Mouse (Mus musculus): ENCODE results near the gene Plekhm2.

Plekhm2 gene

DNA sequence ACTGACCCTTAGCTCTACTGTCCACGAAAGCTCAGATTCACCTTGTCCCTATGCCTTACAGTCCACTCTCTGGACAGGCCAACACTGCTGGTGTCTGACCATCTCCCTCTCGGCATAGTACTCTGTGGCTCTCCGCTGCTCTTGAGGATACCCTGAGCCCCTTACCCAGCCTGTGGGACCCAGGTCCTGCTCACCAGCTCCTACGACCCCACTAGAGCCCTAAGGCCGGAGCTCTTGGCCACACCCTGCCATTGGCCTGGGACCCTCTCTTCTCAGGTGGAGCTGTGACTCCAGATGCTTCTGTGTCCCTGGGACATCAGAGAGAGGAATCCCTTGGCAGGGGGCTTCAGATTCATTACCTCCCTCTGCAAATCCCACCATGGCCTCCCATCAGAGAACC lies 59.3 kb downstream of the Plekhm2 start:
- DNase-seq (ENCODE audit: low spot score in 2 of 2): no peak

- DNase-seq (ENCODE audit: low spot score in 2 of 2): no peak
Observed at GRCm38 (mm10) chr4:141604493-141604892, 60.2 kb downstream of the Plekhm2 start.

- DNase-seq (ENCODE audit: low spot score in 2 of 2): no peak
Observed at GRCm38 (mm10) chr4:141603921-141604320, 60.8 kb downstream of the Plekhm2 start.

- no peak for DNase-seq (ENCODE audit: low spot score in 2 of 2)
Observed at GRCm38 (mm10) chr4:141602523-141603223, 62.0 kb downstream of the Plekhm2 start.

DNA sequence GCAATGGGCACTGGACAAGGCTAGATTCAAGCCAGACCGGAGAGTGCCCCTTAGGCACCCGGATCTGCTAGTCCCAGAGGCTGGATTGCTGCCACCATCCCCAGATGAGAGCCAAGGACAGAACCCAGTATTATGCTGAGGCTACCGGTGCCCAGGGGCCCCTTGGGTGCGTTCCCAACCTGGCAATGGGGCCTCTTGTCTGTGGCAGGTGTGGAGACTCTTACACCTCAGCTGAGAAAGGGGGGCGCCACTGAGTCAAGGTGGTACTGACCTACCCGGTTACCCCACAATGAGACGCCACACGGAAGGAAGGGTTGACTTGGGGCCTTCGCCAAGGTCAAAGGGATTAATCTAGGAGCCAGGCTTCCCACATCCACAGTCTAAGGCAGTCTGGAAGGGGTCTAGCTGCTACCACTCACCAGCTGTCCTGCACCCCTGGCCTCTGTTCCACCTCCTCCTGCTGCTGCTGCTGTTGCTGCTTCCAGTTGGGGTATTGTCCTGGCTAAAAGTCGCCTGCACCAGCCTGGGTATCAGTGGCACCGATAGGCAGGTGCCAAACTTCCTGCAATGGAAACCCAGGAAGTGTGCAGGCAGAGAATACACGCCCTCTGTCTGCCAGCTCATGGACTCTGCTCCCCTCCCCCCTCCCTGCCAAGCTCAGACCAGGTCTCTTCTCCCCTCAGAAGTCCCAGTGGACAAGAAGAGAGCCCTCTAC lies 63.4 kb downstream of the Plekhm2 start:
- no peak for DNase-seq (ENCODE audit: low spot score in 2 of 2)

- DNase-seq (ENCODE audit: low spot score in 2 of 2): no peak
Observed at GRCm38 (mm10) chr4:141600364-141600763, 64.3 kb downstream of the Plekhm2 start.

DNA sequence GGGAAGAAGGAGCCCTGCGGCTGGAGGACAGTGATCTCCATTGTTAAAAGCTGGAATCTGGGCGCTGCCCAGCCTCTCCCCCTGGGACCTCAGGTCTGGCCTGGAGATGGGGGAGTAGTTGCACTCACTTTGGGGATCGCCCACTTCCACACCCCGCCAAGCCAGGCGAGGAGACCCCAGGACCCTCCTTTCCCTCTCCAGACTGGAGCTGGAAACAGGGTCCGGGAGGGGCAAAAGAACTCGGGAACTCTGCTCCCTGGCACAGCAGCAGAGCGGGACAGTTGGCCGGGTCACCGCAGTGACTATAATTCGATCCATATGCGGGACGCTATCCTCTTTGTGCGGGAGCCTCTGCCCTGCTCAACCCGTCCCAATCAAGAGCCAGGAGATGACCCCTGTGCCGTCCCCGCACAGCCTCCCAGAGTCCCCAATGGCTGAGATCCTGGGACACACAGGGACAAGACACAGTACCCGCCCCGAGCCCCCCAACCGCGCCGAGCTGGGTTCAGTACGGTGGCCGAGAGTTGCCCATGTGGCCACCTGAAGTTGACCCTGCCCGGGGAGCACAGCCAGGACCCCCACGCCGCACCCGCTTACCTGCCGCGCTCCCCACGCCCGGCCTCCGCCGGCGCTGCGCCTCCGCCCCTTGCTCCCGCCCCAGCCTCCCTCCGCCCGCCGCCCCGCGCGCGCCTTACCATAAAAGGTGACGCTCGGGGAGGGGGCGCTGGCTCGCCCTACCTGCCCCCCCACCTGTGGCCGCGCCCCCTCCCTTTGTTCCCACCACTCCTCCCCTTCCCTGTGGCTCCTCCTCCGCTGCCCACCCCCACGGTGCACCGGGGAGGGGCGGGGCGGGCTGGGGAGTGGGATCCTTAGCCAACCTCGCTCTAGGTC lies 65.2 kb downstream of the Plekhm2 start:
- DNase-seq (ENCODE audit: low spot score in 2 of 2): no peak

DNA sequence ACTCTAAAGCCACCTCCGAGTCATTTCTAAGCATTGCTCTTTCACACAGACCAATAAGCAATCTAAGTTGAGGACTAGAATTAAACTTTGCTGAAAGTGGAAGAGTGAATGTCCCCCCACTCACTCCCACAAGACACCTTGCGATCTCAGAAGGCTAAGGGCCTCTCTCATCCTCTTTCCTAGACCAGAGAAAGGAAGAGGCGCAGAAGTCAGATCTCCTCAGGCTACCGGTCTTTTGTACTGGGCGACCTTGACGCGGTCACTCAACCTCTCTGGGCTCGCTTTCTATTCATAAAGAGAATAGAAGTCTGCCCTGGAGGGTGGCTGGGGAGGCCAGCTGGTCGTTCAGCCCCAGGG lies 65.8 kb downstream of the Plekhm2 start:
- no peak for DNase-seq (ENCODE audit: low spot score in 2 of 2)

- no peak for DNase-seq (ENCODE audit: low spot score in 2 of 2)
Observed at GRCm38 (mm10) chr4:141598199-141598893, 66.4 kb downstream of the Plekhm2 start.

DNA sequence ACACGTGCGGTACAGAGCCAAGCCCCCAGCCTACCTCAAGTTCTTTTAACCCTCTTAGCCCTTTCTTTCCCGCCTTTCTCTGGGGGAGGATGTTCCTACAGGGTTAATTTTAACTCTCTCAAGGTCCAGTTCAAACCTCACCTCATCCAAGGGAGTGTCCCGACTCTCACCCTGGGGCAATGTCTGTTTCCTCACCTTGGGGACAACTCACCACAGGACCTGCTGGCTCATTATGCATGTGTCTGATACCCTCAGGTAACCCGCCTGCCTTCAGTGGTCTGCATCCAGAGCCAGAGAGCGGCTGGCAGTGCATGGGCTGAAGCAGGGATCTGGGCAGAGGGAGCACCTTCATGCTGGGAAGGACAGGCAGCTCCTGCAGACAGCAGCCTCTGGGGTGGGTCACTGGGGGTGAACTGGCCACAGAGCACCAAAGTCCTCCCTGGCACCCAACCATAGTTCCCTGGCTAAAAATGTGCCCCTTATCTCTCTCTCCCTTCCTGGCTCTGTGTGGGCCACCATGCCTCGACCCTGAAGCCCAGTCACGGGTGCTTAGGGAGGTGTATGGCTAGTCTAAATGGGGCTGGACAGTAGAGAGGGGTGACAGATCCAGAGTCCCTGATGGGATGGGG lies 67.9 kb downstream of the Plekhm2 start:
- DNase-seq (ENCODE audit: low spot score in 2 of 2): no peak

- DNase-seq (ENCODE audit: low spot score in 2 of 2): no peak
Observed at GRCm38 (mm10) chr4:141595605-141596268, 69.0 kb downstream of the Plekhm2 start.

- no peak for DNase-seq (ENCODE audit: low spot score in 2 of 2)
Observed at GRCm38 (mm10) chr4:141595138-141595537, 69.6 kb downstream of the Plekhm2 start.

- DNase-seq (ENCODE audit: low spot score in 2 of 2): no peak
Observed at GRCm38 (mm10) chr4:141591547-141591946, 73.2 kb downstream of the Plekhm2 start.

DNA sequence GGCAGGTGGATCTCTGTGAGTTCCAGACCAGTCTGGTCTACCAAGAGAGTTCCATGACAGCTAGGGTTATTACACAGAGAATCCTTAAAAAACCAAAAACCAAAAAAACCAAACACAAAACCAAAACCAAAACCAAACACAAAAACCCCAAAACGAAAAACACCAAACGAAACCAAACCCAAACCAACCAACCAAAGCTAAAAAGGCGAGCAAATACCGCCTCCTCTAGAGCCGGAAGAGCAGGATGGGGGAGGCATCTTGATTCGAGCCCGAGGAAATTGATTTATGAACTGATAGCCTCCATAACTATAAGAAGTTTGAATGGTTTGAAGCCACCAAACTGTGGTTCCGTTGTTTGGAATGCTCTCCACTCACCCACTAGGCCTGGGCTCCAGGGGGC lies 80.8 kb downstream of the Plekhm2 start:
- no peak for DNase-seq (ENCODE audit: low spot score in 2 of 2)

GRCm38 (mm10) chr4:141581051-141581450 lies 83.6 kb downstream of the Plekhm2 start:
- DNase-seq (ENCODE audit: low spot score in 2 of 2): no peak

GRCm38 (mm10) chr4:141578833-141579232 lies 85.9 kb downstream of the Plekhm2 start:
- no peak for DNase-seq (ENCODE audit: low spot score in 2 of 2)

DNA sequence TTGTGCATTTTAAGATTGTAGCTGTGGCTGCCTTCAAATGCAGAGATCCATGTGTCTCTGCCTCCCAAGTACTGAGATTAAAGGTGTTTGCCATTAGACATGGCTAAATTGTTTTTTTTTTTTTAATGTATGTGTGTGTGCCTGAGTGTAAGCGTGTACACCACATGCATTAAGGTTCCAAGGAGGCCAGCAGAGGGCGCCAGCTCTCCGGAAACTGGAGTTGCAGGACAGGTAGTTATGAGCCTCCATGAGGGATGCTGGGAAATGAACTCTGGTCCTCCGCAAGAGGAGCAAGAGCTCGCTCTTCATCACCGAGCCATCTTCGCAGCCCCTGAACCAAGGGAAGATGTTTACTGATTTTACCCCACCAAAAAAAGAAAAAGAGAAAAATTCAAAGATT lies 87.8 kb downstream of the Plekhm2 start:
- no peak for DNase-seq (ENCODE audit: low spot score in 2 of 2)

GRCm38 (mm10) chr4:141576404-141576803 lies 88.3 kb downstream of the Plekhm2 start:
- DNase-seq (ENCODE audit: low spot score in 2 of 2): no peak
